Mouse (Mus musculus): ENCODE data around the gene Klhdc9. TPM values are rescaled to one million over a fixed set of nuclear protein-coding genes. Genes with fewer than 3 reads are reported as not detected.
A peak's percentile ranks its signal among the peaks of the same experiment; 100 is the strongest.
"Not testable (repeated sequence)": the region's sequence is repeated elsewhere in the genome, so short reads cannot be mapped to it uniquely, and the experiment has no call there.

Gene Klhdc9
- polyA plus RNA-seq, 1 experiment = not detected

GRCm38 (mm10) chr1:171343922-171344677 lies 16.5 kb downstream of the Klhdc9 start:
- Histone ChIP-seq H3K27me3 (replicated peaks) (no peaks in the 10 kb centered on the region), H3K4me1 (peaks cover 47% of the 10 kb centered on the region), H3K9me3 (no peaks in the 10 kb centered on the region), H3K4me3 (replicated peaks) (no peak overlapping the region), H3K36me3 (replicated peaks; ENCODE audit: low read length) (peaks cover 57% of the 10 kb centered on the region)
- no peak for TF ChIP-seq GATA1 (IDR thresholded peaks at IDR 0.05; ENCODE audit: borderline replicate concordance, low read length)
- no peak for TF ChIP-seq FLI1 (IDR thresholded peaks at IDR 0.05; ENCODE audit: low read length)

- Histone ChIP-seq H3K36me3 (replicated peaks; ENCODE audit: low read length) (peaks cover 69% of the 10 kb centered on the region), H3K9me3 (no peaks in the 10 kb centered on the region), H3K27me3 (replicated peaks) (no peaks in the 10 kb centered on the region), H3K4me3 (replicated peaks) (no peak overlapping the region), H3K4me1 (peaks cover 35% of the 10 kb centered on the region)
- TF ChIP-seq GATA1 (IDR thresholded peaks at IDR 0.05; ENCODE audit: borderline replicate concordance, low read length) (no peak), FLI1 (IDR thresholded peaks at IDR 0.05; ENCODE audit: low read length) (no peak)
Measured at GRCm38 (mm10) chr1:171342262-171343207, 18.1 kb downstream of the Klhdc9 start.

GRCm38 (mm10) chr1:171330216-171330560 lies 30.4 kb downstream of the Klhdc9 start:
- Histone ChIP-seq H3K36me3 (replicated peaks; ENCODE audit: low read length) (peaks cover 50% of the 10 kb centered on the region), H3K27me3 (replicated peaks) (no peaks in the 10 kb centered on the region), H3K4me1 (peaks cover 70% of the 10 kb centered on the region), H3K4me3 (replicated peaks) (peak overlapping the region; percentile 96), H3K9me3 (no peaks in the 10 kb centered on the region)
- TF ChIP-seq FLI1 (IDR thresholded peaks at IDR 0.05; ENCODE audit: low read length) = no peak
- no peak for TF ChIP-seq GATA1 (IDR thresholded peaks at IDR 0.05; ENCODE audit: borderline replicate concordance, low read length)

GRCm38 (mm10) chr1:171329433-171330215 lies 31.0 kb downstream of the Klhdc9 start:
- H3K9me3 ChIP-seq = no peaks in the 10 kb centered on the region
- peaks cover 65% of the 10 kb centered on the region for H3K4me1 ChIP-seq
- TF ChIP-seq FLI1 (IDR thresholded peaks at IDR 0.05; ENCODE audit: low read length) (no peak), GATA1 (IDR thresholded peaks at IDR 0.05; ENCODE audit: borderline replicate concordance, low read length) (no peak)
- H3K36me3 ChIP-seq (replicated peaks; ENCODE audit: low read length) = peaks cover 51% of the 10 kb centered on the region
- H3K4me3 ChIP-seq (replicated peaks) = peak overlapping the region; percentile 96
- no peaks in the 10 kb centered on the region for H3K27me3 ChIP-seq (replicated peaks)

- no peaks in the 10 kb centered on the region for H3K9me3 ChIP-seq
- H3K4me1 ChIP-seq = peaks cover 58% of the 10 kb centered on the region
- TF ChIP-seq GATA1 (IDR thresholded peaks at IDR 0.05; ENCODE audit: borderline replicate concordance, low read length) (no peak), FLI1 (IDR thresholded peaks at IDR 0.05; ENCODE audit: low read length) (no peak)
- H3K36me3 ChIP-seq (replicated peaks; ENCODE audit: low read length) = peaks cover 48% of the 10 kb centered on the region
- H3K27me3 ChIP-seq (replicated peaks) = no peaks in the 10 kb centered on the region
- H3K4me3 ChIP-seq (replicated peaks) = peak within 1 kb of the TSS; percentile 96
Measured at GRCm38 (mm10) chr1:171328839-171329432, 31.7 kb downstream of the Klhdc9 start, which contains the start of gene Dedd. Dedd (plus strand) TSS chr1:171329145.

- Histone ChIP-seq H3K27me3 (replicated peaks) (no peaks in the 10 kb centered on the region), H3K4me3 (replicated peaks) (peak overlapping the region; percentile 96), H3K36me3 (replicated peaks; ENCODE audit: low read length) (peaks cover 46% of the 10 kb centered on the region), H3K4me1 (peaks cover 57% of the 10 kb centered on the region), H3K9me3 (no peaks in the 10 kb centered on the region)
- TF ChIP-seq FLI1 (IDR thresholded peaks at IDR 0.05; ENCODE audit: low read length) (no peak), GATA1 (IDR thresholded peaks at IDR 0.05; ENCODE audit: borderline replicate concordance, low read length) (no peak)
Measured at GRCm38 (mm10) chr1:171328244-171328643, 32.4 kb downstream of the Klhdc9 start.

- not testable (repeated sequence) for H3K4me3 ChIP-seq (replicated peaks); H3K27me3 ChIP-seq (replicated peaks); H3K9me3 ChIP-seq
- peaks cover 39% of the 10 kb centered on the region for H3K36me3 ChIP-seq (replicated peaks; ENCODE audit: low read length)
- H3K4me1 ChIP-seq = peaks cover 50% of the 10 kb centered on the region
Measured at GRCm38 (mm10) chr1:171326588-171326987, 34.0 kb downstream of the Klhdc9 start.

GRCm38 (mm10) chr1:171325571-171325970 lies 35.0 kb downstream of the Klhdc9 start:
- Histone ChIP-seq H3K36me3 (replicated peaks; ENCODE audit: low read length) (peaks cover 36% of the 10 kb centered on the region), H3K27me3 (replicated peaks) (no peaks in the 10 kb centered on the region), H3K9me3 (no peaks in the 10 kb centered on the region), H3K4me3 (replicated peaks) (peak overlapping the region; percentile 33), H3K4me1 (peaks cover 43% of the 10 kb centered on the region)
- TF ChIP-seq FLI1 (IDR thresholded peaks at IDR 0.05; ENCODE audit: low read length) = no peak
- TF ChIP-seq GATA1 (IDR thresholded peaks at IDR 0.05; ENCODE audit: borderline replicate concordance, low read length) = no peak

GRCm38 (mm10) chr1:171322012-171322411 lies 38.6 kb downstream of the Klhdc9 start:
- Histone ChIP-seq H3K4me1 (peaks cover 31% of the 10 kb centered on the region), H3K27me3 (replicated peaks) (no peaks in the 10 kb centered on the region), H3K9me3 (no peaks in the 10 kb centered on the region), H3K36me3 (replicated peaks; ENCODE audit: low read length) (peaks cover 36% of the 10 kb centered on the region), H3K4me3 (replicated peaks) (no peak overlapping the region)
- TF ChIP-seq FLI1 (IDR thresholded peaks at IDR 0.05; ENCODE audit: low read length) (no peak), GATA1 (IDR thresholded peaks at IDR 0.05; ENCODE audit: borderline replicate concordance, low read length) (no peak)

All from megakaryocyte, embryonic 14.5 days (primary cell).